Mouse (Mus musculus) lung, postnatal 0 days (tissue): ENCODE measurements around the gene Pgpep1l.

ENCODE experiments used
- CTCF ChIP-seq: IDR thresholded peaks from 2 replicates; pipeline ENCODE4 v1.5.1; 2016; ENCODE audit warnings: antibody characterized with exemption, mild to moderate bottlenecking
- EP300 ChIP-seq: IDR thresholded peaks from 2 replicates; pipeline ENCODE4 v1.6.1; 2016; ENCODE audit warnings: antibody characterized with exemption, mild to moderate bottlenecking, control low read depth

DNA sequence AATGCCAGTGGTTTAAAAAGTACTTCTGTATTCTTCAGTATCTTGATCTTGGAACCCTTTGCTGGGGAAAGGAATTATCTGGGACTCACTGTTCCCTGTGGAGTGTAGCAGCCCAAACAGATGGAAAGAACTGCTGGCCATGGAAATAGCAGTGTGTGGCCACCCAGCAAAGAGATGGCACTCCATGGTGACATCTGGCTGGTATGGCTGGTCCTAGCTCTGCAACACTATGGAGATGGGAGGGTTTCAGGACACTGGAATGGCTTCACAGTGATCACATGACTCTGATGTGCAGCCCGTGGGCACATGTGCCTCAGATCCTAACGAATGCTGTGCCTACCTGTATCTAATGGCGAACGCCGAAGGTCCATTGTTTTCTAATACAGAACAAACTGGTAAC, 31.5 kb downstream of the Pgpep1l start:
- TF ChIP-seq EP300 (no peak), CTCF (no peak)
